Mouse (Mus musculus) macrophage (primary cell): ENCODE data around the gene Mgat5b. TPM values are rescaled to one million over a fixed set of nuclear protein-coding genes. Genes with fewer than 3 reads are reported as not detected.

ENCODE experiments used
- H3K27ac ChIP-seq: fragments of 350-480 bp; formaldehyde crosslinking; 2 replicates; pipeline ENCODE4 v1.9.0; 2021
- H3K36me3 ChIP-seq: fragments of 350-480 bp; formaldehyde crosslinking; 2 replicates; pipeline ENCODE4 v1.9.0; 2021; ENCODE audit errors: inconsistent target
- H3K4me3 ChIP-seq: fragments of 350-480 bp; formaldehyde crosslinking; 2 replicates; pipeline ENCODE4 v1.9.0; 2021; ENCODE audit errors: inconsistent target
- H3K79me2 ChIP-seq: fragments of 350-480 bp; formaldehyde crosslinking; 2 replicates; pipeline ENCODE4 v1.9.0; 2021; ENCODE audit errors: inconsistent target
- WGBS: methylation state at CpG from one replicate; pipeline ENCODE4 v1.1.7; 2026; ENCODE audit warnings: inconsistent platforms; ENCODE audit not compliant: missing documents; 5-methylcytosine and 5-hydroxymethylcytosine counted together
- polyA plus RNA-seq: library from polyadenylated mRNA; stranded (reverse); fragments of 250-400 nt; gene quantifications from 3 replicates; pipeline ENCODE4 v1.2.4, GENCODE M21; 2018; ENCODE audit warnings: inconsistent platforms

The Mgat5b gene
- polyA plus RNA-seq, 1 experiment from 2014 or later: not detected

DNA sequence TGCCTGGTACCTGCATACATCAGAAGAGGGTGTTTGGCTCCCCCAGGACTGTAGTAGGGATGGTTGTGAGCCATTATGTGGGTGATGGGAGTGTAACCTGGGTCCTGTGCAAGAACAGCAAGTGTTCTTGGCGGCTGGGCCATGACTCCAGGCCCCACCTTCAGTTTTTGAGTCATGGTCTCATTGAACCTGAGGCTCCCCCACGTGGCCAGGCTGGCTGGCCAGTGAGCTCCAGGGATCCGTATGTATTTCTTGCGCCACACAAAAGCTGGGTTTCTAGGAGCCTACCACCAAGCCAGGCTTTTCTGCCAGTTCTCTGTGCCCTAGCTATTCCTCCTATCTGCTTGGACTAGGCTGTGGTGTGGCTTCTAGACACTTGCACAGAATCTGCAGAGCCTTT lies 63.9 kb downstream of the Mgat5b start:
- no peak overlapping the region for H3K27ac ChIP-seq
- no peaks in the 10 kb centered on the region for H3K79me2 ChIP-seq
- no peak overlapping the region for H3K4me3 ChIP-seq
- H3K36me3 ChIP-seq: no peaks in the 10 kb centered on the region
- 63% methylated on average over 4 of the region's 4 CpGs for WGBS

DNA sequence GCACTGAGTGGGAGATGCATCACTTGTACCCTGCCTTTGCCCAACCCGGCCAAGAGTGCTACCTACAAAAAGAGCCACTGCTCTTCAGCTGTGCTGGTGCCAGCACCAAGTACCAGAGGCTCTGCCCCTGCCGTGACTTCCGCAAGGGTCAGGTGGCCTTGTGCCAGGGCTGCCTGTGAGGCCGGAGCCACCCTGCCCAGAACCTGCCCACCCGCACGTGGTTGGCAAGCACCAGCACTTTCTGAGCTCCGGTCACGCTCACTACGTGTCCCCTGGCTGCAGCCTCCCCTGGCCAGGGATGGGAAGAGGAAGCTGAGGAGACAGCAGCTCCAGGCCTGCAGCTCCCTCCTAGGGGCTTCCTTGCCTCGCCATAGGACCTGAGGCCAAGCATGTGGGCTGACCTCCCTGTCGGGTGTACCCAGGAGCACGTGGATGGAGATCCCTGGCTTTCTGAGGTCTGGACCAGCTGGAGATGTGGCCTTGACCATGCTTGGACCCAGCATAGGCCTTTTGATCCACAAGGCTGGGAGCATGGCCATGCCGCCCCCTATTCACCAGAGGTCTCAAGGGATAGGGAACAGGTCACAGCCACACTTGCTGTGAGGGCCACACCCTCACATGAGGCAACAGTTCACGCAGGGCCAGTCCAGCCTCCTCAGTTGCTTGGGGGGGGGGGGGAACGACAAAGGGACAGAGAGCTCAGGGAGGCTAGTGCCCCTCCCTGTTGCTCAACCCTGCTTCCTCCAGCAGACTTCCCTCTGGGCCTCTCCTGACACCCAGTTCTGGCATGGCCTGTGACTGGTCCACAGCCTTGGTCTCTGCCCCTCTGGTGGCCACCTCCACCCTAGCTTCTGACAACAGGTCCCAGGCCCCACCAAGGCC lies 67.1 kb downstream of the Mgat5b start:
- no peaks in the 10 kb centered on the region for H3K36me3 ChIP-seq
- 70% methylated on average over 13 of the region's 15 CpGs for WGBS

DNA sequence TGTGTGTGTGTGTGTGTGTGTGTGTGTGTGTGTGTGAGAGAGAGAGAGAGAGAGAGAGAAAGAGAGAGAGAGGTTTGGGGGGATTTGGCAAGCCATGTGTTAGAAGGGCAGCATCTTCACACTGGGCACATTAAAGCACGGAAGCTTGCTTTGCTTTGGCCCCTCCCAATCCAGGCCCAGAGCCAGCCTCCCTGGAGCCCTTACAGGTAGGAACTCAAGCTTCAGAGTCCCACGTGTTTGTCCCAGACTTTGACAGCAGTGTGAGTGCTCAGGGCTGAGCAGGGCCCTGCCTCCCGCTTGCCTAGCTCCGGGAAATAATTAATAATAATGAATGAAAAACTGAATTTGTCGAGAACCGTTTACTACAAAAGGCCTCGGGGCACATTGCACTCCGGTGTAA lies 69.5 kb downstream of the Mgat5b start:
- Histone ChIP-seq H3K79me2 (no peaks in the 10 kb centered on the region), H3K4me3 (no peak overlapping the region)
- WGBS: 82% methylated on average over 8 of the region's 8 CpGs

More for the DNA sequence above, 67.1 kb downstream of the Mgat5b start:
- Histone ChIP-seq H3K27ac (no peak overlapping the region), H3K4me3 (no peak overlapping the region), H3K79me2 (no peaks in the 10 kb centered on the region)

DNA sequence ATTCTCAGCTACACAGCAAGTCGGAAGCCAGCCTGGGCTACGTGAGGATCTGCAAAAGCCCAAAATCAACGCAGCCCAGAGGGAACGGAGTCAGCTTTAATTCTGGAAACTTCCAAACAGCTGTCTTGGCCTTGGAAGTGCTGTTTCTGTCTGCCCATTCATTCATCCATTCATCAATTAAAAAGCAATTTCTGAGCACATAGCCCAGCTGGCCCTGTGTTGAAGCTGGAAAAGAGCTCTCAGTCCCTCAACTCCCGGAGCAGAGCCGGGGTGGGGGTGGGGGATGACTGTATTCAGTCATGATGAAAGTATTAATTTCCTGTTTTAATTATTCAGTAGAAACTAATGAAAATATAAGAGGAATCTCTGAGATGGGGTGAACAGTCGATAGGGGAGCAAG lies 71.6 kb downstream of the Mgat5b start:
- Histone ChIP-seq H3K79me2 (no peaks in the 10 kb centered on the region), H3K36me3 (no peaks in the 10 kb centered on the region), H3K27ac (no peak overlapping the region), H3K4me3 (no peak overlapping the region)
- WGBS: 95% methylated on average over 7 of the region's 7 CpGs

More for the DNA sequence above, 69.5 kb downstream of the Mgat5b start:
- no peaks in the 10 kb centered on the region for H3K36me3 ChIP-seq
- H3K27ac ChIP-seq: no peak overlapping the region

DNA sequence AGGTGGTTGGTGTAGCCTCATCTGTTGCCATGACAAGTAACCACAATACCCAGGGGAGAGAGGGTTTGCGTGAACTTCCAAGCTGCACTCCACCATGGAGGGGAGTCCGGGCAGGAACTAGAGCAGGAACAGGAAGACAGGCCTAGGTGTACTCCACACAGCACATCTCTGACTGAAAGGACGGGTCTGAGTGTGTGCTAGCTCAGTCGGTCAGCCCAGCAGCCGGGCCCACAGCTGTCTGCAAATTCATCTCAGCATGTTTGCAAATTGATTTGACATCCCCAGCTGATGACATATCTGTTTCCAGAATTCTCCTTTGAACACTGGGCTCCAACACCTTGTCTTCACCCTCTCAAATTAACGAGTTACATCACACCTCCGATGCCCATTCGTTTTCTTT lies 72.7 kb downstream of the Mgat5b start:
- H3K79me2 ChIP-seq: no peaks in the 10 kb centered on the region
- H3K4me3 ChIP-seq: no peak overlapping the region
- no peaks in the 10 kb centered on the region for H3K36me3 ChIP-seq
- 95% methylated on average over 8 of the region's 8 CpGs for WGBS
- no peak overlapping the region for H3K27ac ChIP-seq

DNA sequence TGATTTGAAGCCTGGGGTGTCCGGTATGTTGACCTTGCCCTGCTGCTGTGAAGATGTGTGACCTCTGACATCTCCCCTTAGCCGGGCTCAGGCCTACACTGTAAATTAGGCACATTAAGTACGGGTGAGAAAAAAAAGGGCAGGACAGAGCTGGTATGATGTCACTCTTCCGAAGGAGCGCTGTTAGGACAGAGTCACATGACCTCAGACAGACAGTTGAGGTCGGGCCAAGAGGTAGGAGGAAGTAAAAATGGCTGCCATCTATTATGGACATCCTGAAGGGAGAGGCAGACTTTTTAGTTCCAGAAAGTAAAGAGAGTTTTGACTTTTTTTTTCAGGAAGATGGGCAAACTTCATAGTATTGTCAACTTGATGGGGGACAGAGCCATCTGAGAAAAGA lies 73.3 kb downstream of the Mgat5b start:
- H3K27ac ChIP-seq: no peak overlapping the region
- H3K36me3 ChIP-seq: no peaks in the 10 kb centered on the region
- whole genome bisulfite sequencing: 73% methylated on average over 6 of the region's 6 CpGs
- no peaks in the 10 kb centered on the region for H3K79me2 ChIP-seq
- no peak overlapping the region for H3K4me3 ChIP-seq

DNA sequence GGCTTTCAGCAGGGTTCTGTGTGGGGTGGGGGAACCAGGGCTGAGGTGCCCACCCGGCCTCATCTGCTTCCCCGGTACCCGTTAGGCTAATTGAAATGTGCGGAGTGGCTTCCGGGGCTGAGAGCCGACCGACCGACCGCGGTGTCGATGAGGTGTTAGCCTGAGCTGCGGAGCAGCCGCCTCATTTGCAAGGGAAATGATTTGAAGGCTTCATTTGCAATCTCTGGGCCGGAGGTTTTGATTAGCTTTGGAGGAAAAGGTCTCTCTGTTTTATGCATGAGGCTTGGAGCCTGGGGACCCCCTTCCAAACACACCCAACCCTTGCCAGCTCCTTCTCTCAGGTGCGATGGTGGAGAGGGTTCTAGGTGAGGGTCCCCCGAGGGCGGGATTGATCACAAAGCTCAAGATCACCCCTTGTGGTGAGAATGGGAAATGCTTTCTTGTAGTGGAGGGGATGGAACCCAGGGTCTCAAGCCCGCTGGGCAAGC lies 75.5 kb downstream of the Mgat5b start:
- Histone ChIP-seq H3K4me3 (no peak overlapping the region), H3K36me3 (no peaks in the 10 kb centered on the region), H3K27ac (no peak overlapping the region), H3K79me2 (no peaks in the 10 kb centered on the region)
- WGBS: 5% methylated on average over 13 of the region's 18 CpGs

DNA sequence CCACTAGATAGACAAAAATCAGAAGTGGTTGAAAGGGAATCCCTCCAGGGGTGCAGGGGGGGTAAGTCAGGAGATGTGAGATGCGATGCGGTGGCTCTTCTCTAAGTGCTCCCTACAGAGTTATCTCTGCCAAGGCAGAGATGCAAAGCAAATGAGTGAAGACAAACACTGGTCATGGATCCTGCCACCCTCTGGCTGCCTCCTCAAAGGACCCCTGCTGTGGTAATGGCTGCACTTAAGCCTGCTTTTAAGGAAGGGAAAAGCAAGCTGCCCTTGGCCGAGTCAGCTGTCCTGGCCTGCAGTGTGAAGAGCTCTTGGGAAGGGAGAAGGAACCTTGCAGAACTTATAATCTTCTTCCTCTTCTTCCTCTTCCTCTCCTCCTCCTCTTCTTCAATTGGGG lies 78.3 kb downstream of the Mgat5b start:
- Histone ChIP-seq H3K36me3 (no peaks in the 10 kb centered on the region), H3K4me3 (no peak overlapping the region), H3K27ac (no peak overlapping the region), H3K79me2 (no peaks in the 10 kb centered on the region)
- 58% methylated on average over 3 of the region's 3 CpGs for WGBS

DNA sequence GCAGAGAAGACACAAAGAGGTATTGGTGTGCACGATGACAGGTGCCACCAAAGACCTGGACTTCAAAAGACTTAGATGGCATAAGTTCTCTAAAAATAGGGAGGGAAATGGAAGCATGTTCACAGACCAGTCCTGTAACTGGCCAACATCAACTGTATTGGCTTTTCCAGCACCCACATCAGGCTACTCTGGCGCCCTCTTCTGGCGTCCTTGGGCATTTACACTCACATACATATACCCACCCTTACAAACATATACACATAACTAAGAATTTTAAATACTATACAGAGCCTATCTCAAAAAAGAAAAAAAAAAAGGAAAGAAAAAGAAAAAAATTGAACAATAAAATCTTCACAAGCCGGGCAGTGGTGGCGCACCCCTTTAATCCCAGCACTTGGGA lies 80.3 kb downstream of the Mgat5b start:
- WGBS: 92% methylated on average over 5 of the region's 5 CpGs
- Histone ChIP-seq H3K27ac (no peak overlapping the region), H3K4me3 (no peak overlapping the region), H3K79me2 (no peaks in the 10 kb centered on the region), H3K36me3 (no peaks in the 10 kb centered on the region)

DNA sequence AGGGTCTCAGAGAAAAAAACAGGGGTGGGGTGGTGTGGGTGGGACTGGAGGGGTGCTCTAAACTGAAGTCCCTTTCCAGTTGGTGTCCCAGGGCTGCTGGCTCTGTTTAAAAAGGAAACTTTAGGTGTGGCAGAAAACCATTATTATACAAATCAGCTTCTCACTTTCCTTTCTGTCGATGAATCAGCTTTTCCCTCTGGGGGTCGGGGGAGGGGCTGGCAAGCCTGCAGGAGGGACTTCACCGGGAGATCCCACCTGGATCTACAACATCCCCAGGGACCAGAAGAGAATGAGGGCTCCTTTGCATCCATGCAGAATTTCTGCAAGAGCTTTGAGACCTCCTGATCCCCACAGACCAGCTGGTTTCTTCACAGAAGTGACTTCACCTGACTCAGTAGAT lies 81.6 kb downstream of the Mgat5b start:
- Histone ChIP-seq H3K27ac (no peak overlapping the region), H3K4me3 (no peak overlapping the region), H3K36me3 (no peaks in the 10 kb centered on the region), H3K79me2 (no peaks in the 10 kb centered on the region)
- WGBS: 13% methylated on average over 3 of the region's 3 CpGs

DNA sequence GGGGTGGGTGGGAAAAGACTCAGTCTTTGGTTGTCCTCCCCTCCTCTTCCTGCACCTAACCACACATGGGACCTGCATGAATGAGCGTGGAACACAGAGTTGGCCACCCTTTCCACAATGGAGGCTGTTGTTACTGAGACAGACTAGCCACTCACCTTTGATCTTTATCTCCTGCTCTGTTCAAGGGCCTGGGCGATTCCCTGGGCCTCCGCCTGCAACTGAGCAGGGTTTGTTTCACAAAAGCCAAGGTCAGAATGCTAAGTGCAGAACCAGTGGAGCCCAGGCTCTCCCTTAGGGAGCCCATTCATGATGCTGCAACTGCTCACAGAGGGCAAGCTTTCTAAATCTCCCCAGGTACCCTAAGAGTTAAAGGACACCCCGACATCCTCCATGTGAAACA lies 83.1 kb downstream of the Mgat5b start:
- Histone ChIP-seq H3K36me3 (no peaks in the 10 kb centered on the region), H3K4me3 (no peak overlapping the region), H3K27ac (no peak overlapping the region), H3K79me2 (no peaks in the 10 kb centered on the region)
- 66% methylated on average over 4 of the region's 4 CpGs for WGBS

DNA sequence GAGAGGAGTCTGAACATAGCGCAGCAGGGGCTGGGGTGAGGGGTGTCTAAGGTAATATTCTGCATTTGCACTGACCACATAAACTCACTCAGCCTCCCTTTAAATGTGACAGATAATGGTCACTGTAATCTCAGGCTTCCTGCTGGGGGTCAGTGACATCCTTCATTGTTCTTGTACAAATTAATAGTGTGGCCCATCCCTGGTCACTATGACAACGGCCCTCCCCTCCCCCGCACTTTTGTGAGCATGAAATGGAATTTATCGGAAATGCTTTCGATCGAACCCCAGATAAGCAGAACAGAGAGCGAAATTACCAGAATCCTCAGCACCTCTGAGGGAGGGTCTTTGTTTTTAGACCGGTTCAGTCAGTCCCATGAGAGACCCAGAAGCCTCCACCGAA lies 84.8 kb downstream of the Mgat5b start:
- Histone ChIP-seq H3K79me2 (no peaks in the 10 kb centered on the region), H3K27ac (no peak overlapping the region), H3K4me3 (no peak overlapping the region), H3K36me3 (no peaks in the 10 kb centered on the region)
- 69% methylated on average over 9 of the region's 9 CpGs for WGBS

DNA sequence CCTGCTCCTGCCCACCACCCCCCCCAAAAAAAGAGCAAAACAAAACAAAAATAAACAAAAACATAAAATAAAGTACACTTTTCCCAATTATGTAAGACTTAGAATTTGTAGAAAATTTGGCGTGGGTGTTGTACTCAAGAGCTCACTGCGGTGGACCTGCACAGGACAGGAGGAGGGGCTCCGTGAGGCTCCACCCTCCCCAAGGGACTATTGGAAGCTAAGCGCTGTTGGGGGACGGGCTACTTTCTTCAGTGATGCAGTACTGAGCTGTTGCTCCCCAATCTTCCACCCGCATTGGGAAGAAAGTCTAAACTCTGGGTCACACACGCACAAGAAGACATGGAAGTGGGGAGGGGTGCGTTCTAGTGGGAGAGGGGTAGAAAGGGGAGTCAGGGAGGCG lies 85.6 kb downstream of the Mgat5b start:
- Histone ChIP-seq H3K27ac (no peak overlapping the region), H3K4me3 (no peak overlapping the region), H3K79me2 (no peaks in the 10 kb centered on the region), H3K36me3 (no peaks in the 10 kb centered on the region)
- 20% methylated on average over 9 of the region's 9 CpGs for WGBS

DNA sequence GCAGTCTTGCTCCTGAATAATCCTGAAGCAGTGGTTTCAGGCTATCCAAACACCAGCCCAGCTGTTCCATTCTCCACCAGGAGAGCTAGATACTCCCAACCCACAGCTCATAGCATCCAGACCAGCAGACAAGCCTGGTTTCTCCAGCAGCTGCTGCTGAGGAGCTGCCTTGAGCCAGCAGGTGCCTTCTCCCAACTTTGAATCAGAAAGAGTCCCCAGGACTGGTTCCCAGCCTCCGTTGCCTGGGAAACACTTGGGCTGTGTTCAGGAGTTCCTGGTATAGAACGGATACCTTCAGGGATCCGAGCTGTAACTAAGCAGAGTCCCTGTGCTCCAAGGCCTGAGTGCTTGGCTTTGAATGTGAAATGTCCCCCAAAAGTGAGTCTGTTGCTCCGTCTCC lies 98.8 kb downstream of the Mgat5b start:
- Histone ChIP-seq H3K27ac (no peak overlapping the region), H3K79me2 (no peaks in the 10 kb centered on the region), H3K36me3 (no peaks in the 10 kb centered on the region), H3K4me3 (no peak overlapping the region)
- WGBS: 94% methylated on average over 4 of the region's 4 CpGs

DNA sequence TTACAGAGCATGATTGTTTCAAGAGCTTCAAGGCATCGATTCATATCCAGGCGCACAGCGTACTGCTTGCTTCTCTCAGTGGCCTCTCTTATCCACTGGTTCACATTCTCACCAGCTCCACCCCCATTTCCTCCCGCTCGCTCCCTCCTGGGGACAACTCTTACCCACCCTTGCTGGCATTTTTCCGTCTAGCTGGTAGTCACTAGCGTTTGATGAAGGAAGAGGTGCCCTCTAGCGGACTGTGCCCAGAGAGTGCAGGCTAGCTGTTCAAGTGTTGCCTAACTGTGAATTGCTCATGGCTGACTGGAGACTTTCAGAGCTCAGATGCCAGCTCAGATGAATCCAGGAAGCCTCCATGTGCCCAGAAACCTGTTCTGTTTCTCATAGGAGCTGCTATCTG lies 99.7 kb downstream of the Mgat5b start:
- H3K36me3 ChIP-seq: no peaks in the 10 kb centered on the region
- no peak overlapping the region for H3K4me3 ChIP-seq
- no peak overlapping the region for H3K27ac ChIP-seq
- no peaks in the 10 kb centered on the region for H3K79me2 ChIP-seq
- WGBS: 5% methylated on average over 8 of the region's 8 CpGs

DNA sequence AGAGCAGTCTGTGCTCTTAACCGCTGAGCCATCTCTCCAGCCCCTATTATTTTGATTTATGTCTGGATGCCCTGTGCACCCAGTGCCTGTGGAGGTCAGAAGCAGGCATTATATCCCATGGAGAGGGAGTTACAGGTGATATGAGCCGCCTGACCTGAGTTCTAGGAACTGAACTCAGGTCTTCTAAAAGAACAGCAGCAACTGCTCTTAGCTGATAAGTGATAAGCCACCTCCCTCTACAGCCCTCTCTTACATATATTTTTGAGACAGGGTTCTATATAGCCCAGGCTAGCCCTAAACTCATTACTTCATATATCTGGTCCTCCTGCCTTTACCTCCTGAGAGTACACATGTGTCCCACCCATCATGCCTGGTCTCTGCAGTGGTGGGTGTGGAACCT lies 102.4 kb downstream of the Mgat5b start:
- no peaks in the 10 kb centered on the region for H3K79me2 ChIP-seq
- 100% methylated on average over 2 of the region's 2 CpGs for WGBS
- no peaks in the 10 kb centered on the region for H3K36me3 ChIP-seq
- H3K4me3 ChIP-seq: no peak overlapping the region
- no peak overlapping the region for H3K27ac ChIP-seq
